Mouse (Mus musculus): ENCODE results near the gene Rab11fip5.

DNA sequence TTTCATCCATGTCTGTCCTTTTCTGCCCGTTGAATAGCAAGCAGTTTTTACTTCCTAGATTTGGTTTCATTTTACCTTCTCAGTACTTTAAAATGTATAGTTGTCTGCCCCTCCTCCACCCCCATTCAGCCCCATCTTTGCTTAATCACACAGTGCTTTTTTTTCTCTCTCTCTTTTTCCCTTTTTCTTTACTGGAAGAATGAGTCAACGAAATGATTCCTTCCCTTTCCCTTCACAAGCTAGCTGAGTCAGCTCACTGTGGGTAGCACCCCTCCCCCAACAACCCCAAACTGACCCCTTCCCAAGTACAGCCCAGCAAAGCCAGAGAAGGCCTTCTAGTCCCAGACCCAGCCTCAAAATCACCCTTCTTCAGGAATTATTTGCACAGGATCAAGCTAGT, 49.3 kb downstream of the Rab11fip5 start:
- TF ChIP-seq CTCF (conservative IDR thresholded peaks at IDR 0.05; ENCODE audit: low read length) (no peak), NANOG (IDR thresholded peaks at IDR 0.05; ENCODE audit: borderline replicate concordance, low read length) (no peak), POU5F1 (IDR thresholded peaks at IDR 0.05; ENCODE audit: borderline replicate concordance, low read length) (no peak)

All from E14TG2a.4 (cell line).